ENCODE assay signal across 8 mouse cellular contexts in the genomic region with DNA sequence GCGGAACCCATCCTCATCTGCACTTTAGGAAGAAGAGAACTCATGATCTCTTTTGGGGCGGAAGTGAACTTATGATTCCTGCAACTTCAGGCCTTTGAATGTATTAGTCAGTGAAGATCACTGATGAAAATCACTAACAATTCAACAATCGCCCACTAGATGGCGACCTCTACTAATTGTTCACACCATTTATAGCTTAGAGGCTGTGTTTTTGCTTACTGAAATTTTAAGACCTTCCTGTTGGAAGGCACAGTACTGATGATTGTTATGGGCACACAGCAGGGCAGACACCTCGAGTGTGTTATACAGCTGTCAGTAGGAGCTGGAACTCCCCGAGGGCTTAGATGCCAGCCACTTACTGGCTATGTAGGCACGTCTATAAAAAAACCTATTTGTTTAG. TPM values are rescaled to one million over a fixed set of nuclear protein-coding genes. Genes with fewer than 3 reads are reported as not detected.
A peak's percentile ranks its signal among the peaks of the same experiment; 100 is the strongest.
DNase-seq lines count a peak whose midpoint lies in the region; ATAC-seq and TF ChIP-seq lines count a peak whose summit lies in the region.

No protein-coding gene starts in this region.

- WGBS in thymus, adult 2 months: 18% methylated on average over 7 of the region's 7 CpGs
- 19% methylated on average over 7 of the region's 7 CpGs for WGBS in forebrain, postnatal 0 days

- 0 out of 2 replicates have a peak, but pooled peaks cover 5% of the 10 kb centered on the region for H3K4me1 ChIP-seq in thymus, adult 2 months (replicated peaks; ENCODE audit: control insufficient read depth, insufficient read depth, low read length)
- no peaks in the 10 kb centered on the region for H3K4me1 ChIP-seq in forebrain, postnatal 0 days (ENCODE audit: insufficient read depth)

- no peaks in the 10 kb centered on the region for H3K9me3 ChIP-seq in forebrain, postnatal 0 days (ENCODE audit: low read length)

- no peak overlapping the region for H3K4me2 ChIP-seq in forebrain, postnatal 0 days (ENCODE audit: low read depth)

- ATAC-seq in forebrain, postnatal 0 days: peak; percentile 90
- ATAC-seq in inflammation-experienced regulatory T-cells, adult 6 months: peak; percentile 72

- TF ChIP-seq POLR2A in thymus, adult 2 months (IDR thresholded peaks at IDR 0.05; ENCODE audit: control insufficient read depth, extremely low read depth, insufficient read depth, low read length, poor library complexity): no peak

- no peak overlapping the region for H3K27ac ChIP-seq in thymus, adult 2 months (ENCODE audit: control insufficient read depth, insufficient read depth, low read length)
- H3K27ac ChIP-seq in forebrain, postnatal 0 days (ENCODE audit: low read depth, low read length): no peak overlapping the region

- TF ChIP-seq CTCF in thymus, adult 2 months (IDR thresholded peaks at IDR 0.05; ENCODE audit: borderline replicate concordance, control insufficient read depth, extremely low read depth, insufficient read depth, low read length, poor library complexity): no peak
- peak; percentile 87 for TF ChIP-seq CTCF in forebrain, postnatal 0 days (IDR thresholded peaks at IDR 0.05; ENCODE audit: low read depth)

- no peak overlapping the region for H3K4me3 ChIP-seq in thymus, adult 2 months (ENCODE audit: control insufficient read depth, insufficient read depth, low read length)
- no peak overlapping the region for H3K4me3 ChIP-seq in forebrain, postnatal 0 days (ENCODE audit: low read depth, low read length)

- no peak overlapping the region for H3K9ac ChIP-seq in forebrain, postnatal 0 days

- peak; percentile 58 for DNase-seq in thymus, adult 2 months
- DNase-seq in thymus, adult 18-20 months: no peak
- peak; percentile 13 for DNase-seq in cerebellum, adult 11-12 months
- DNase-seq in forebrain, postnatal 0 days: peak; percentile 89
- DNase-seq in left cerebral cortex, adult 18-20 months (ENCODE audit: low spot score in 2 of 2): peak; percentile 60 to 79
- peak; percentile 74 for DNase-seq in mesoderm, embryonic 11.5 days (ENCODE audit: low read depth, low spot score)
- peak; percentile 37 for DNase-seq in skeletal muscle tissue, adult 2 months (ENCODE audit: low read depth, low spot score)

- no peaks in the 10 kb centered on the region for H3K36me3 ChIP-seq in thymus, adult 2 months (ENCODE audit: control insufficient read depth, insufficient read depth, low read length)
- no peaks in the 10 kb centered on the region for H3K36me3 ChIP-seq in forebrain, postnatal 0 days (ENCODE audit: insufficient read depth)

- no peaks in the 10 kb centered on the region for H3K27me3 ChIP-seq in thymus, adult 2 months (ENCODE audit: control insufficient read depth, insufficient read depth, low read length)
- H3K27me3 ChIP-seq in forebrain, postnatal 0 days (ENCODE audit: insufficient read depth, low read length): no peaks in the 10 kb centered on the region

RNA-seq across cellular contexts. Expression of a gene that starts 6.5 kb away (rescaled TPM):
- 0.85 and 1.3 TPM in 2 replicates for polyA plus RNA-seq in thymus, adult 2 months (2012; rRNA removed)
- total RNA-seq in forebrain, postnatal 0 days (2014; rRNA removed): 0.54 and 0.90 TPM in 2 replicates
- polyA plus RNA-seq in forebrain, postnatal 0 days (2015; fragmentation: Nextera tagmentation; extraction: Ambion mirVana): 0.79 and 0.81 TPM in 2 replicates
- not detected for polyA plus RNA-seq in inflammation-experienced regulatory T-cells, adult 6 months (2017; shearing (Covaris generic))
- total RNA-seq in left cerebral cortex, adult 18-20 months (2021): under 1 TPM; 0.12 to 0.42 TPM

RNA-seq across cellular contexts. Expression of a gene that starts 38.9 kb away (rescaled TPM):
- polyA plus RNA-seq in thymus, adult 2 months (2012; rRNA removed): 0.05 and 0.19 TPM in 2 replicates
- total RNA-seq in forebrain, postnatal 0 days (2014; rRNA removed): 0.90 and 2.0 TPM in 2 replicates
- 0.76 and 0.84 TPM in 2 replicates for polyA plus RNA-seq in forebrain, postnatal 0 days (2015; fragmentation: Nextera tagmentation; extraction: Ambion mirVana)
- polyA plus RNA-seq in inflammation-experienced regulatory T-cells, adult 6 months (2017; shearing (Covaris generic)): not detected
- total RNA-seq in left cerebral cortex, adult 18-20 months (2021): 10 to 100 TPM; 52.8 to 74.8 TPM

RNA-seq across cellular contexts. Expression of a gene that starts 48.8 kb away (rescaled TPM):
- 30.0 and 33.5 TPM in 2 replicates for polyA plus RNA-seq in thymus, adult 2 months (2012; rRNA removed)
- 39.8 and 60.5 TPM in 2 replicates for total RNA-seq in forebrain, postnatal 0 days (2014; rRNA removed)
- polyA plus RNA-seq in forebrain, postnatal 0 days (2015; fragmentation: Nextera tagmentation; extraction: Ambion mirVana): 5.0 and 11.2 TPM in 2 replicates
- 10 to 100 TPM; 13.9 to 24.2 (median 15.3) TPM for polyA plus RNA-seq in inflammation-experienced regulatory T-cells, adult 6 months (2017; shearing (Covaris generic))
- total RNA-seq in left cerebral cortex, adult 18-20 months (2021): 100 to 1,000 TPM; 360 to 372 TPM

Comparison
In these comparisons a context has a peak if more than half of its experiments do, and no peak if none do; other contexts are left out.
1. DNase-seq: peak in thymus, adult 2 months (single experiment), cerebellum, adult 11-12 months (single experiment), forebrain, postnatal 0 days (single experiment), left cerebral cortex, adult 18-20 months (2 of 2), mesoderm, embryonic 11.5 days (single experiment) and skeletal muscle tissue, adult 2 months (single experiment); none in thymus, adult 18-20 months (0 of 2).